Mouse (Mus musculus): ENCODE results near the gene Tcap.

- TF ChIP-seq CTCF (conservative IDR thresholded peaks at IDR 0.05; ENCODE audit: insufficient read depth, insufficient read length, low read depth, low read length) (no peak), POLR2A (IDR thresholded peaks at IDR 0.05; ENCODE audit: low read depth, low read length) (no peak)
These were observed 43.0 kb downstream of the Tcap start for GRCm38 (mm10) chr11:98426592-98426991.

All from kidney, adult 2 months (tissue).